Mouse (Mus musculus): ENCODE data around the gene Oxct1.

DNA sequence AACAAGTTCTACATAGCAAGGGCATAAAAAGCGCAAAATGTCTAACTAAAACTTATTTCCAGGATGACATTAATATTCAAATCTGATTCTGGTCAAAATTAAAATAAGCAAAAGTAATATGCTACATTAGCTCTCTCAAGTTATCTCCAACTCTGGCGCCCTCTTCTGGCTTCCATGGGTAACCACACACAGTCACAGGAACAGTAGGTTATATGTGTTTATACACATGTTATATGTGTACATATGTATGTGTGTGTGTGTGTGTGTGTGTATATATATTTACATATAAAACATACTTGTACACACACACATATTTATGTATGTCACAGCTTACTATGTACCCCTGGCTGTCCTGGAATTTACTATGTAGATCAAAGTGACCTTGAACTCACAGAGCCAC, 38.2 kb upstream of the Oxct1 start:
- TF ChIP-seq CTCF (IDR thresholded peaks at IDR 0.05; ENCODE audit: low read depth, low read length) (0 out of 2 replicates have a peak, but pooled peaks have one; percentile 16), POLR2A (IDR thresholded peaks at IDR 0.05; ENCODE audit: extremely low read depth, insufficient read depth, low read length) (no peak)

Measured in liver, adult 2 months (tissue).